Mouse (Mus musculus) heart, adult 10 weeks (tissue): ENCODE data around the gene Prss29. TPM values are rescaled to one million over a fixed set of nuclear protein-coding genes. Genes with fewer than 3 reads are reported as not detected.

Experiments
- polyA plus RNA-seq: library from polyadenylated mRNA; stranded (reverse); fragments of 350-450 nt; fragmentation: Illumina TruSeq; extraction: RNeasy Lipid Tissue Mini Kit (QIAGEN cat#74804); gene quantifications from one replicate; pipeline ENCODE4 v1.2.3, GENCODE M21; 2014; ENCODE audit warnings: low read depth, low replicate concordance

Prss29 gene
- not detected for polyA plus RNA-seq

GRCm38 (mm10) chr17:25318354-25318753 is at the start of gene Prss29:
Gene Prss29 (plus strand): TSS chr17:25318654.

GRCm38 (mm10) chr17:25274571-25275346 is 43.7 kb upstream of the Prss29 start, which contains the start of gene Ube2i:
Gene Ube2i (minus strand): TSS chr17:25274622.

GRCm38 (mm10) chr17:25298094-25298493 is 20.4 kb upstream of the Prss29 start, which contains the start of gene Prss34:
Gene Prss34 (plus strand): TSS chr17:25298394.

DNA sequence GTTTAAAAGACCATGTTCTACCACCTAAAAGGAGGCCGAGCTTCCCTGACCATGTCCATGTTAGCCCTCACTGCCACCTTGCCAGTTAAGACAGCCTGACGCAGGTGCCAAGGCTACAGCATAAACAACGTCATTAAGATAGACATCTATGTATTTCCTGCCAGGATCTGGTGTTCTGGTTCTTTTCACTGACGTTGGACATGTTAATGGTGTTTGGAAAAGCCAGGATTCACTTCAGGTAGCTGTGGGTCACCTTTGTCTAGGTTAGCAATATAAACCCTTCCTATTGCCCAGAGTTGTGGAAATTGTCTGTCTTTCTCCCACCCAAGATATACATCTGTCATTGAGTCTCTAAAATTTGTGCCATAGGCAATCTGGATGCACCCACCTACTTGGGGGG is 10.1 kb upstream of the Prss29 start, which contains the start of gene Prss28:
Gene Prss28 (plus strand): TSS at position 301 of the 400 bp plus-strand sequence.

GRCm38 (mm10) chr17:25345462-25345861 is 27.0 kb downstream of the Prss29 start, which contains the start of gene Tpsab1:
Gene Tpsab1 (minus strand): TSS chr17:25345562.

DNA sequence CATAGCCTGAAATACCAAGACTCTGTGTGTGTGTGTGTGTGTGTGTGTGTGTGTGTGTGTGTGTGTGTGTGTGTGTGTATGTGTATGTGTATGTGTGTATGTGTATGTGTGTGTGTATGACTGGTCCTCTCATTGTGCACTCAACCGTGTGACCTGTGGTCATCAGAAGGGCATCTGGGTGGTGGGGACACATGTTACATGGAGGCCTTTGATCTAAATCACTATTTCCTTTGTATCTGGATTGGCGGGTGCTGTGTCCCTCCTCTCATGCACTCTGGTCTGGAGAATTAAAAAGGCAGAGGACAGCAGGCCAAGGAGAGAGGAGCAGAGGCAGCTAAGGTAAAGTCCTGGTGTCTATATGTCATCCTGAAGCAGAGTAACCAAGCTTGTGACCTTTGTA is 47.6 kb downstream of the Prss29 start, which contains the start of gene Tpsb2:
Gene Tpsb2 (plus strand): TSS at position 301 of the 400 bp plus-strand sequence.

DNA sequence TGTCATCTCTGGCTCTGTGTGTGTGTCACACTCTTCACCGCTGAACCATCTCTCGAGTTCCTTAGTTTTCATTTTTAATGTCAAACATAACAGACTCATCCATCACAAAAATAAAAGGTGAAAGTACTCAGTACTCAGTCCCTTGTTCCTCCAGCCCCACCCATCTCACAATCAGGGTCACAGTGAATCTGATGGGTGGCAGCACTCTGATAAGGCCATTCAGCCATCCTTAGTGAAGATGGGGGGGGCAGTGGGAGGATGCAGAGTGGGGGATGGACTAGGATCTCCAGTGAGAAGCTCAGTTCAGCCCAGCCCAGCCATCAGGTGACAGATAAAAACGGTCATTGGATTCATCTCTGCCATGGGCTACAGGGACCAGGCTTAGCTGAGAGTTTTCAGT is 50.5 kb downstream of the Prss29 start, which contains the start of gene Tpsg1:
Gene Tpsg1 (plus strand): TSS at position 301 of the 400 bp plus-strand sequence.

Other genes with a start within 250 kb of the Prss29 start
- gene Tmem204, start 235.1 kb upstream of the Prss29 start, polyA plus RNA-seq, result 49.6 TPM
- gene Telo2, start 202.7 kb upstream of the Prss29 start, polyA plus RNA-seq, result 17.6 TPM
- not detected for gene Ptx4, start 197.9 kb upstream of the Prss29 start, polyA plus RNA-seq
- gene Clcn7, start 185.3 kb upstream of the Prss29 start, polyA plus RNA-seq, result 22.7 TPM
- gene Ccdc154, start 156.2 kb upstream of the Prss29 start, polyA plus RNA-seq, result not detected
- not detected for gene Gm38655, start 143.2 kb upstream of the Prss29 start, polyA plus RNA-seq
- gene BC003965, start 134.1 kb upstream of the Prss29 start, polyA plus RNA-seq, result 21.1 TPM
- gene Unkl, start 130.3 kb upstream of the Prss29 start, polyA plus RNA-seq, result 9.1 TPM
- gene Gnptg, start 78.5 kb upstream of the Prss29 start, polyA plus RNA-seq, result 18.7 TPM
- 9.7 TPM for gene Tsr3, start 78.5 kb upstream of the Prss29 start, polyA plus RNA-seq
- 1.0 TPM for gene Baiap3, start 62.3 kb upstream of the Prss29 start, polyA plus RNA-seq
- 105 TPM for gene Ube2i, start 44.0 kb upstream of the Prss29 start, polyA plus RNA-seq
- not detected for gene Prss34, start 20.3 kb upstream of the Prss29 start, polyA plus RNA-seq
- not detected for gene Prss28, start 10.0 kb upstream of the Prss29 start, polyA plus RNA-seq
- gene Tpsab1, start 26.9 kb downstream of the Prss29 start, polyA plus RNA-seq, result 0.39 TPM
- 2.8 TPM for gene Tpsb2, start 47.7 kb downstream of the Prss29 start, polyA plus RNA-seq
- not detected for gene Tpsg1, start 50.6 kb downstream of the Prss29 start, polyA plus RNA-seq
- gene Cacna1h, start 115.1 kb downstream of the Prss29 start, polyA plus RNA-seq, result 13.6 TPM
- gene Tekt4, start 136.0 kb downstream of the Prss29 start, polyA plus RNA-seq, result 0.29 TPM
- gene Sstr5, start 178.6 kb downstream of the Prss29 start, polyA plus RNA-seq, result not detected